Mouse (Mus musculus) kidney, embryonic 16.5 days (tissue): Measurements from ENCODE around the gene Ctr9. TPM values are rescaled to one million over a fixed set of nuclear protein-coding genes. Genes with fewer than 3 reads are reported as not detected.
A peak's percentile ranks its signal among the peaks of the same experiment; 100 is the strongest.

ENCODE experiments used
- ATAC-seq: fragments of 200-750 bp; cut with Nextera tagmentation; 2 replicates; pipeline ENCODE4 v1.8.0; 2017; ENCODE audit warnings: moderate TSS enrichment; ENCODE audit not compliant: low FRiP score, low TSS enrichment
- H3K27ac ChIP-seq: fragments of 300-500 bp; sonication (generic); 2 replicates; pipeline ENCODE4 v1.5.1; 2014; ENCODE audit warnings: low read length
- H3K27me3 ChIP-seq: fragments of 300-500 bp; sonication (generic); 2 replicates; pipeline ENCODE4 v1.6.1; 2014; ENCODE audit warnings: low read length, control low read depth, mixed read lengths; ENCODE audit not compliant: insufficient read depth
- H3K36me3 ChIP-seq: fragments of 300-500 bp; sonication (generic); 2 replicates; pipeline ENCODE4 v1.6.1; 2014; ENCODE audit warnings: low read length, control low read depth, mixed read lengths; ENCODE audit not compliant: insufficient read depth
- H3K4me1 ChIP-seq: fragments of 300-500 bp; sonication (generic); 2 replicates; pipeline ENCODE4 v1.6.1; 2014; ENCODE audit warnings: low read length, control low read depth, mixed read lengths; ENCODE audit not compliant: insufficient read depth
- H3K4me2 ChIP-seq: fragments of 300-500 bp; sonication (generic); replicated peaks from 2 replicates; pipeline ENCODE4 v1.6.1; 2014; ENCODE audit warnings: low read depth, low read length
- H3K4me3 ChIP-seq: fragments of 300-500 bp; sonication (generic); 2 replicates; pipeline ENCODE4 v1.5.1; 2014; ENCODE audit warnings: mild to moderate bottlenecking, low read length
- H3K9ac ChIP-seq: fragments of 300-500 bp; sonication (generic); replicated peaks from 2 replicates; pipeline ENCODE4 v1.6.1; 2014; ENCODE audit warnings: low read length
- H3K9me3 ChIP-seq: fragments of 300-500 bp; sonication (generic); 2 replicates; pipeline ENCODE4 v1.6.1; 2016; ENCODE audit warnings: low read length, control low read depth
- WGBS: fragments of 180-500 bp; shearing (Covaris S2); extraction: QIAGEN DNeasy Blood & Tissue Kit; methylation state at CpG from one replicate; pipeline ENCODE4 v1.1.7; 2014; 5-methylcytosine and 5-hydroxymethylcytosine counted together
- polyA plus RNA-seq: library from polyadenylated mRNA; unstranded; fragments of >200 nt; fragmentation: Nextera tagmentation; extraction: Ambion mirVana; gene quantifications from 2 replicates; pipeline ENCODE4 v1.2.1, GENCODE M21; 2015

The Ctr9 gene
- 79.0 and 81.2 TPM in 2 replicates for polyA plus RNA-seq

- no peaks in the 10 kb centered on the region for H3K27me3 ChIP-seq
- peak within 1 kb of the TSS; percentile 80 for H3K4me2 ChIP-seq
- H3K27ac ChIP-seq = peak within 1 kb of the TSS; percentile 97
- WGBS = 5% methylated on average over 45 of the region's 45 CpGs
- H3K4me1 ChIP-seq = peaks cover 26% of the 10 kb centered on the region
- no peaks in the 10 kb centered on the region for H3K9me3 ChIP-seq
- peak within 1 kb of the TSS; percentile 80 for H3K4me3 ChIP-seq
- peak within 1 kb of the TSS; percentile 86 for H3K9ac ChIP-seq
- H3K36me3 ChIP-seq = peaks cover 8% of the 10 kb centered on the region; the same call in 1 of the 2 replicates
- peak; percentile 97 for ATAC-seq
These were observed at the start of gene Ctr9 for GRCm38 (mm10) chr7:111028281-111029045. Gene Ctr9, plus strand, starts transcription at chr7:111028951.

GRCm38 (mm10) chr7:110981036-110981435 lies 47.7 kb upstream of the Ctr9 start:
- peaks cover 8% of the 10 kb centered on the region for H3K4me1 ChIP-seq
- H3K27me3 ChIP-seq = no peaks in the 10 kb centered on the region
- H3K9ac ChIP-seq = peak overlapping the region; percentile 27; the same call in 1 of the 2 replicates
- no peaks in the 10 kb centered on the region for H3K9me3 ChIP-seq
- peak overlapping the region; percentile 41 for H3K4me3 ChIP-seq
- 31% methylated on average over 8 of the region's 8 CpGs for WGBS
- ATAC-seq = no peak; the same call in 1 of the 2 replicates
- H3K4me2 ChIP-seq = peak overlapping the region; percentile 39
- no peaks in the 10 kb centered on the region for H3K36me3 ChIP-seq
- H3K27ac ChIP-seq = peak overlapping the region; percentile 89; the same call in 1 of the 2 replicates

- H3K27ac ChIP-seq = peak within 1 kb of the TSS; percentile 89
- no peaks in the 10 kb centered on the region for H3K9me3 ChIP-seq
- peak within 1 kb of the TSS; percentile 60 for H3K9ac ChIP-seq
- ATAC-seq = peak; percentile 77
- peak within 1 kb of the TSS; percentile 39 for H3K4me2 ChIP-seq
- peak within 1 kb of the TSS; percentile 41 for H3K4me3 ChIP-seq
- 42% methylated on average over 7 of the region's 7 CpGs for WGBS
- peaks cover 11% of the 10 kb centered on the region for H3K4me1 ChIP-seq
- H3K27me3 ChIP-seq = no peaks in the 10 kb centered on the region
- H3K36me3 ChIP-seq = no peaks in the 10 kb centered on the region
These were observed 46.6 kb upstream of the Ctr9 start, which contains the start of gene Mrvi1 for GRCm38 (mm10) chr7:110982053-110982705. Gene Mrvi1, minus strand, starts transcription at chr7:110982461.

- H3K4me2 ChIP-seq = no peak overlapping the region
- no peaks in the 10 kb centered on the region for H3K9me3 ChIP-seq
- no peaks in the 10 kb centered on the region for H3K36me3 ChIP-seq
- peaks cover 11% of the 10 kb centered on the region for H3K4me1 ChIP-seq
- no peaks in the 10 kb centered on the region for H3K27me3 ChIP-seq
- no peak overlapping the region for H3K4me3 ChIP-seq
- no peak overlapping the region for H3K9ac ChIP-seq
- 60% methylated on average over 4 of the region's 4 CpGs for WGBS
- no peak for ATAC-seq
- peak overlapping the region; percentile 89 for H3K27ac ChIP-seq
These were observed 46.0 kb upstream of the Ctr9 start for GRCm38 (mm10) chr7:110982764-110983163.

GRCm38 (mm10) chr7:110983621-110984020 lies 45.1 kb upstream of the Ctr9 start:
- H3K4me1 ChIP-seq = peaks cover 13% of the 10 kb centered on the region
- H3K9me3 ChIP-seq = no peaks in the 10 kb centered on the region
- 43% methylated on average over 5 of the region's 5 CpGs for WGBS
- no peaks in the 10 kb centered on the region for H3K36me3 ChIP-seq
- no peak overlapping the region for H3K4me2 ChIP-seq
- no peak overlapping the region for H3K9ac ChIP-seq
- no peaks in the 10 kb centered on the region for H3K27me3 ChIP-seq
- H3K27ac ChIP-seq = peak overlapping the region; percentile 89
- no peak overlapping the region for H3K4me3 ChIP-seq
- ATAC-seq = no peak

- no peak for ATAC-seq
- 65% methylated on average over 7 of the region's 7 CpGs for WGBS
- H3K27ac ChIP-seq = no peak overlapping the region
These were observed 43.0 kb upstream of the Ctr9 start for GRCm38 (mm10) chr7:110985581-110986265.

GRCm38 (mm10) chr7:110988081-110988480 lies 40.7 kb upstream of the Ctr9 start:
- no peak overlapping the region for H3K4me2 ChIP-seq
- peaks cover 35% of the 10 kb centered on the region for H3K4me1 ChIP-seq
- H3K4me3 ChIP-seq = no peak overlapping the region
- H3K27ac ChIP-seq = no peak overlapping the region
- H3K36me3 ChIP-seq = no peaks in the 10 kb centered on the region
- 86% methylated on average over 3 of the region's 3 CpGs for WGBS
- no peaks in the 10 kb centered on the region for H3K9me3 ChIP-seq
- H3K27me3 ChIP-seq = no peaks in the 10 kb centered on the region
- no peak for ATAC-seq
- no peak overlapping the region for H3K9ac ChIP-seq

More at GRCm38 (mm10) chr7:110985581-110986265, 43.0 kb upstream of the Ctr9 start:
- Histone ChIP-seq H3K9ac (no peak overlapping the region), H3K27me3 (no peaks in the 10 kb centered on the region), H3K4me2 (no peak overlapping the region), H3K4me1 (peaks cover 33% of the 10 kb centered on the region), H3K9me3 (no peaks in the 10 kb centered on the region), H3K36me3 (no peaks in the 10 kb centered on the region), H3K4me3 (no peak overlapping the region)

- no peaks in the 10 kb centered on the region for H3K27me3 ChIP-seq
- WGBS = 10% methylated on average over 5 of the region's 5 CpGs
- no peak overlapping the region for H3K9ac ChIP-seq
- H3K4me1 ChIP-seq = peaks cover 35% of the 10 kb centered on the region
- ATAC-seq = peak; percentile 80
- H3K27ac ChIP-seq = peak overlapping the region; percentile 89
- no peak overlapping the region for H3K4me2 ChIP-seq
- H3K4me3 ChIP-seq = no peak overlapping the region
- H3K9me3 ChIP-seq = no peaks in the 10 kb centered on the region
- H3K36me3 ChIP-seq = no peaks in the 10 kb centered on the region
These were observed 39.4 kb upstream of the Ctr9 start for GRCm38 (mm10) chr7:110989286-110989879.
